Mouse (Mus musculus) C2C12 (cell line): ENCODE results near the gene Wdr64. TPM values are rescaled to one million over a fixed set of nuclear protein-coding genes. Genes with fewer than 3 reads are reported as not detected.

Source experiments
- H3K27me3 ChIP-seq: one replicate; pipeline ENCODE4 v1.6.1; 2011; ENCODE audit not compliant: control insufficient read depth, insufficient read depth, insufficient read length
- H3K36me3 ChIP-seq: one replicate; pipeline ENCODE4 v1.6.1; 2011; ENCODE audit not compliant: control insufficient read depth, insufficient read depth
- H3K4me3 ChIP-seq: one replicate; pipeline ENCODE4 v1.5.1; 2011; ENCODE audit warnings: mild to moderate bottlenecking, control low read depth; ENCODE audit not compliant: poor library complexity, insufficient read depth, severe bottlenecking
- H3K79me2 ChIP-seq: one replicate; pipeline ENCODE4 v1.6.1; 2011; ENCODE audit not compliant: control insufficient read depth, insufficient read depth
- H3K79me3 ChIP-seq: one replicate; pipeline ENCODE4 v1.6.1; 2011; ENCODE audit warnings: low read depth, control low read depth
- H3ac ChIP-seq: one replicate; pipeline ENCODE3; 2011; ENCODE audit warnings: low read depth; ENCODE audit not compliant: control insufficient read depth, insufficient read length
- CEBPB ChIP-seq: IDR thresholded peaks from one replicate; pipeline ENCODE4 v1.6.1; 2011; ENCODE audit warnings: low read depth, mild to moderate bottlenecking, control low read depth, moderate library complexity
- CTCF ChIP-seq: IDR thresholded peaks from one replicate; pipeline ENCODE4 v1.5.1; 2011; ENCODE audit not compliant: control insufficient read depth, insufficient read depth, insufficient read length
- FOSL1 ChIP-seq: IDR thresholded peaks from one replicate; pipeline ENCODE4 v1.8.0; 2011; ENCODE audit warnings: mild to moderate bottlenecking, low read length; ENCODE audit not compliant: poor library complexity, insufficient read depth, severe bottlenecking
- MAX ChIP-seq: IDR thresholded peaks from one replicate; pipeline ENCODE4 v1.6.1; 2011; ENCODE audit warnings: mild to moderate bottlenecking, control low read depth
- MYOD1 ChIP-seq: IDR thresholded peaks from one replicate; pipeline ENCODE4 v1.6.1; 2011; ENCODE audit warnings: low read depth; ENCODE audit not compliant: control insufficient read depth, insufficient read length
- MYOG ChIP-seq: IDR thresholded peaks from one replicate; pipeline ENCODE4 v1.6.1; 2011; ENCODE audit not compliant: control insufficient read depth, insufficient read length; ENCODE audit errors: extremely low read depth
- USF1 ChIP-seq: IDR thresholded peaks from one replicate; pipeline ENCODE4 v1.6.1; 2011; ENCODE audit warnings: low read depth, mild to moderate bottlenecking, control low read depth, moderate library complexity
- polyA plus RNA-seq: library from polyadenylated mRNA; unstranded; fragments of >200 nt; fragmentation: generic; extraction: Trizol; gene quantifications from one replicate; pipeline ENCODE4 v1.2.1, GENCODE M21; 2012; ENCODE audit warnings: missing spikeins

Wdr64 gene
- polyA plus RNA-seq, 1 experiment: not detected

DNA sequence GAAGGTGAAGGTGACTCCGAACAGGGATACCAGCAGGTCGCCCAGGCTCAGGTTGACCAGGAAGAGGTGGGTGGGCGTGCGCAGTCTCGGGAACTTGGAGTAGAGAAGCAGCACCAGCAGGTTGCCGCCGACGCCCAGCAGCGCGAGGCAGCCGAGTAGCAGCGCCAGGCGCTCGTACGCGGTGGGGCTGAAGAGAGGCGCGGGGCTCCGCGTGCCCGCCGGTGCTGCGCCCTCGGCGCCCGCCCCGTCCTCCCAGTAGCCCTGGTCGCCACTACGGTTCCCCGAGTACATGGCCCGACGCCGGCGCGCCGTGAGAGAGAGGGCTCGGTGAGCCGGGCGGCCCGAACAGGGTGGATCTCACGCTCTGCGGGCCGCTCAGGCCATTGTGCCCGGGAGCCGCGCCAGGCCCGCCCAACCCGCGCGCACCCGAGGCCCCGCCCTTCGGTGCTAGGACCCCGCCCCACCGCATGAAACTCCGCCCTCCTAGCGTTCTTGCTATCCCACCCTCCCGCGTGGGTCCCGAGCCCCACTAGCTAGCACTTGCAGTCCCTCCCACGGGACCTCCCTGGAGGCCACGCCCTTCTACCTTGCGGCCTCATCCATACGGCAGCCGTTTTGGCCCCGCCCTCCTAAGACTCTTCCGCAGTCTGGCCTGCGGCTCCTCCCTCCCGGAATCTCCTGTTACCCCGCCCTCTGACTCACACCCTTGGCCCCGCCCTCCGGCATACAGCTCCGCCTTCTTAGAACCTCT lies 6.0 kb upstream of the Wdr64 start, which contains the start of the genes Opn3 and Chml:
Opn3 (minus strand) TSS at position 531 of the 751 bp plus-strand sequence.
Chml (minus strand) TSS at position 656 of the 751 bp plus-strand sequence.
- TF ChIP-seq FOSL1: no peak
- no peak for TF ChIP-seq USF1
- TF ChIP-seq MAX: no peak
- no peaks in the 10 kb centered on the region for H3K27me3 ChIP-seq
- peak within 1 kb of the TSS; percentile 65 for H3ac ChIP-seq
- no peaks in the 10 kb centered on the region for H3K79me3 ChIP-seq
- peaks cover 21% of the 10 kb centered on the region for H3K79me2 ChIP-seq
- H3K4me3 ChIP-seq: peak within 1 kb of the TSS; percentile 68
- H3K36me3 ChIP-seq: no peaks in the 10 kb centered on the region

DNA sequence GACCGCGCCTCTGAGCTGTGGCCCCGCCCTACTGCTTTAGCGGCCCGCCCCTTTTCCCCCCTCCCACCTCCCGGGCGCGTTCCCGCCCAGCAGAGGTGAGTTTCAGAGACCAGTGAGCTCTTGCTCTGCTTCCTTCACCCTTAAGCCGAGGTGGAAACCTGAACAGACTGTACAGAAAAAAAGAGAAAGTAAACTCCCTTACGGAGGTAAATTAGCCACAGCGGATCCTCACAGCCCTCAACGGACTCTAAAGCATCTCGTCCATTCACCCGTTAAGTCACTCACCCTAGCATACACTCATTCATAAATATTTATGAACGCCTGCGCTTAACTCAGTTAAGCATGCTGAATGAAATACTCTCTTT lies 5.4 kb upstream of the Wdr64 start:
- Histone ChIP-seq H3ac (no peak overlapping the region), H3K79me3 (no peaks in the 10 kb centered on the region), H3K36me3 (no peaks in the 10 kb centered on the region), H3K4me3 (peak overlapping the region; percentile 26), H3K79me2 (peaks cover 21% of the 10 kb centered on the region), H3K27me3 (no peaks in the 10 kb centered on the region)
- TF ChIP-seq MYOG (no peak), FOSL1 (no peak), USF1 (no peak), CEBPB (no peak), CTCF (no peak), MYOD1 (no peak), MAX (no peak)

GRCm38 (mm10) chr1:175693429-175693960 lies 4.9 kb upstream of the Wdr64 start:
- H3ac ChIP-seq: no peak overlapping the region
- peaks cover 21% of the 10 kb centered on the region for H3K79me2 ChIP-seq
- TF ChIP-seq MAX (no peak), MYOG (no peak)
- no peaks in the 10 kb centered on the region for H3K79me3 ChIP-seq
- H3K4me3 ChIP-seq: no peak overlapping the region
- no peaks in the 10 kb centered on the region for H3K36me3 ChIP-seq
- no peaks in the 10 kb centered on the region for H3K27me3 ChIP-seq

- H3K79me2 ChIP-seq: no peaks in the 10 kb centered on the region
- TF ChIP-seq CEBPB: no peak
- no peak for TF ChIP-seq USF1
- TF ChIP-seq CTCF: no peak
- no peak for TF ChIP-seq FOSL1
- no peak for TF ChIP-seq MYOD1
- TF ChIP-seq MYOG: no peak
- TF ChIP-seq MAX: no peak
- no peaks in the 10 kb centered on the region for H3K27me3 ChIP-seq
- no peaks in the 10 kb centered on the region for H3K36me3 ChIP-seq
- no peak overlapping the region for H3K4me3 ChIP-seq
- H3ac ChIP-seq: no peak overlapping the region
- H3K79me3 ChIP-seq: no peaks in the 10 kb centered on the region
Measured at GRCm38 (mm10) chr1:175699375-175699774, 982 bp downstream of the Wdr64 start.

DNA sequence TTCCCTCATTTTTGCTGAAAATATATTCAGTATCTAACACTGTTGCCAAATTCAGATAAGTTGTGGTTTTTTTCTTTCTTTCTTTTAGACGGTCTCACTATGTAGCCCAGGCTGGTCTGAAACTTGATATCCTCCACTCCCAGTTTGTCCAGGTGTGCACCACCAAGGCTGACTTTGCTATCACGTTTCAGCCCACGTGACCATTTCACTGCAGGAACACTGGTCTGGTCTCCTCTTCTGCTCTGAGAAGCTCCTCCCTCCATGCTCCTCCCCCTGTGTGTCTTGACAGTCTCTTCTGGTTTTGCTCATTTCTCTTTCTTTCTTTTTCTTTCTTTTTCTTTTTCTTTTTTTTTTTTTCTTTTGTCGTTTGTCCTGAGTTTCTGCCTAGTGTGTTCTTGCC lies 1.4 kb downstream of the Wdr64 start:
- Histone ChIP-seq H3K27me3 (no peaks in the 10 kb centered on the region), H3K79me3 (no peaks in the 10 kb centered on the region), H3K4me3 (no peak overlapping the region), H3K79me2 (no peaks in the 10 kb centered on the region), H3ac (no peak overlapping the region), H3K36me3 (no peaks in the 10 kb centered on the region)
- no peak for TF ChIP-seq CEBPB
- no peak for TF ChIP-seq CTCF
- no peak for TF ChIP-seq MYOG
- no peak for TF ChIP-seq MAX
- TF ChIP-seq FOSL1: no peak
- TF ChIP-seq USF1: peak; percentile 34

- Histone ChIP-seq H3K79me2 (no peaks in the 10 kb centered on the region), H3ac (no peak overlapping the region), H3K4me3 (no peak overlapping the region), H3K36me3 (no peaks in the 10 kb centered on the region), H3K27me3 (no peaks in the 10 kb centered on the region), H3K79me3 (no peaks in the 10 kb centered on the region)
- TF ChIP-seq MAX (no peak), USF1 (no peak), MYOG (no peak), MYOD1 (no peak), FOSL1 (no peak)
Measured at GRCm38 (mm10) chr1:175701145-175701544, 2.8 kb downstream of the Wdr64 start.
